Mouse (Mus musculus): ENCODE measurements at regions not wholly inside any gene's neighbourhood (a gene's known extent, or its start where the extent isn't known, plus 50 kb on each side); places are given as distances from the start of the nearest gene placed in this dataset.

- DNase-seq (ENCODE audit: extremely low spot score, low read depth, low spot score) = no peak
Measured at GRCm38 (mm10) chr4:64807148-64807547, 316.8 kb upstream of the Pappa start.

- no peak for DNase-seq (ENCODE audit: extremely low spot score, low read depth, low spot score)
Measured at GRCm38 (mm10) chr4:64811974-64812373, 312.0 kb upstream of the Pappa start.

GRCm38 (mm10) chr4:64812812-64813211, 311.2 kb upstream of the Pappa start:
- no peak for DNase-seq (ENCODE audit: extremely low spot score, low read depth, low spot score)

GRCm38 (mm10) chr4:64832882-64833281, 291.1 kb upstream of the Pappa start:
- DNase-seq (ENCODE audit: extremely low spot score, low read depth, low spot score) = no peak

GRCm38 (mm10) chr4:64874521-64874920, 249.5 kb upstream of the Pappa start:
- no peak for DNase-seq (ENCODE audit: extremely low spot score, low read depth, low spot score)

GRCm38 (mm10) chr4:64876924-64877323, 247.1 kb upstream of the Pappa start:
- no peak for DNase-seq (ENCODE audit: extremely low spot score, low read depth, low spot score)

GRCm38 (mm10) chr4:64897935-64898334, 226.0 kb upstream of the Pappa start:
- no peak for DNase-seq (ENCODE audit: extremely low spot score, low read depth, low spot score)

- no peak for DNase-seq (ENCODE audit: extremely low spot score, low read depth, low spot score)
Measured at GRCm38 (mm10) chr4:64901091-64901845, 222.7 kb upstream of the Pappa start.

GRCm38 (mm10) chr4:64923751-64924150, 200.2 kb upstream of the Pappa start:
- DNase-seq (ENCODE audit: extremely low spot score, low read depth, low spot score) = no peak

- DNase-seq (ENCODE audit: extremely low spot score, low read depth, low spot score) = no peak
Measured at GRCm38 (mm10) chr4:64928553-64928952, 195.4 kb upstream of the Pappa start.

GRCm38 (mm10) chr4:64945547-64945946, 178.4 kb upstream of the Pappa start:
- no peak for DNase-seq (ENCODE audit: extremely low spot score, low read depth, low spot score)

GRCm38 (mm10) chr4:64952651-64953050, 171.3 kb upstream of the Pappa start:
- no peak for DNase-seq (ENCODE audit: extremely low spot score, low read depth, low spot score)

- DNase-seq (ENCODE audit: extremely low spot score, low read depth, low spot score) = no peak
Measured at GRCm38 (mm10) chr4:64958843-64959242, 165.1 kb upstream of the Pappa start.

- no peak for DNase-seq (ENCODE audit: extremely low spot score, low read depth, low spot score)
Measured at GRCm38 (mm10) chr4:64961796-64962195, 162.2 kb upstream of the Pappa start.
